Mouse (Mus musculus): ENCODE results near the gene Lmod2.

GRCm38 (mm10) chr6:24602351-24602750 lies 4.8 kb downstream of the Lmod2 start:
- no peak for TF ChIP-seq CTCF (IDR thresholded peaks at IDR 0.05)
- TF ChIP-seq EP300 (IDR thresholded peaks at IDR 0.05), result no peak

Measured in lung, postnatal 0 days (tissue).